Mouse (Mus musculus): ENCODE results near the gene Hils1.

- TF ChIP-seq CTCF (IDR thresholded peaks at IDR 0.05; ENCODE audit: low read depth, low read length) (no peak), GATA1 (IDR thresholded peaks at IDR 0.05; ENCODE audit: borderline replicate concordance, low read length) (no peak), TAL1 (conservative IDR thresholded peaks at IDR 0.05; ENCODE audit: low read depth, low read length) (no peak), POLR2AphosphoS5 (IDR thresholded peaks at IDR 0.05; ENCODE audit: insufficient replicate concordance, low read depth, low read length) (no peak), GATA2 (IDR thresholded peaks at IDR 0.05; ENCODE audit: borderline replicate concordance, low read depth, low read length) (no peak)
Observed at GRCm38 (mm10) chr11:94989562-94990017, 22.2 kb downstream of the Hils1 start.
